Mouse (Mus musculus): ENCODE measurements at regions not wholly inside any gene's neighbourhood (a gene's known extent, or its start where the extent isn't known, plus 50 kb on each side); places are given as distances from the start of the nearest gene placed in this dataset.

DNA sequence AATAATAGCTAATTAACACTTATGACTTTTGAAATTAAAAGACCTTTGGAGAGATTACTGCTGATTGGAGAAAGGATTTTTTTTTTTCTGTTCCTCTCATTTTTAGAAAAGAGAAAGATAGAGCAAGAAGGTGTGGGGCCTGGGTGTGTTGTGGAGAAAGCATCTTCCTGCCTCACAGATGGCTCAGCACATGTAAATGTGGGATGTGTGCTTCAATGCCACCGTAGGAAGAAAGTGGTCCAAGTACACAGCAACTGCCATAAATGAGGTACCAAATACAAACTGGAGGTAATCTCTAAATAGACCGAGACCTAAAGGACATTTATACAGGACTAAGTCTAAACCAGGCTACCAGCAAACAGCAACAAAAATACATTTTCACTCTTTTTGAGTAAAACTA, 105.7 kb downstream of the Slc35b3 start:
- TF ChIP-seq POLR2A (IDR thresholded peaks at IDR 0.05; ENCODE audit: control insufficient read depth, low read depth, low read length): no peak
- no peak for TF ChIP-seq CTCF (IDR thresholded peaks at IDR 0.05; ENCODE audit: control insufficient read depth, insufficient read depth, insufficient replicate concordance, low read depth, low read length)
